Mouse (Mus musculus) lung, adult 18-20 months (tissue): ENCODE measurements around the gene Gm8271.
"Not testable (repeated sequence)": the region's sequence is repeated elsewhere in the genome, so short reads cannot be mapped to it uniquely, and the experiment has no call there.

Experiments
- DNase-seq, 2 experiments: peaks; one replicate each; pipeline ENCODE4 v3.0.0; 2022; ENCODE audit warnings: mixed read lengths in 2 of 2

Gm8271 gene

DNA sequence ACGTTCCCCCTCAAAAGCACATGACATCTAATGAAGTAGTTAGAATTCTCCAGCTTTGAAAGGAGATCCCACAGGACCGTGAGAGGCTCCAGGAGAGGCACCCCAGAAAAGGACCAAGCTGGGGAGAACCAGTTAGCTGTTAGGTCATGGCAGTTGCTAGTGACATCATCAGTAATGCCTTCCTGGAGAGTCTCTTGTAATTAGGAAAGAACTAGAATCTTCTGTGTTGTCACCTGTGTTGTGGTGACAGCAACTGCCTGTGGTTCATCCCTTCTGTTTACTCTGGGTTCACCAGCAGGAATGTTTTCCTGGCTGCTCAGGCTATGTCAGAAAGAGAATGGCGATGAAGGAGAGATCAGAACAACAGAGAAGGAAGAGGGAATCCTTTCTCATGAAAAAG is at the start of gene Gm8271:
Gene Gm8271, plus strand, starts transcription at position 301 of the 400 bp plus-strand sequence.
- DNase-seq: not testable (repeated sequence)

DNA sequence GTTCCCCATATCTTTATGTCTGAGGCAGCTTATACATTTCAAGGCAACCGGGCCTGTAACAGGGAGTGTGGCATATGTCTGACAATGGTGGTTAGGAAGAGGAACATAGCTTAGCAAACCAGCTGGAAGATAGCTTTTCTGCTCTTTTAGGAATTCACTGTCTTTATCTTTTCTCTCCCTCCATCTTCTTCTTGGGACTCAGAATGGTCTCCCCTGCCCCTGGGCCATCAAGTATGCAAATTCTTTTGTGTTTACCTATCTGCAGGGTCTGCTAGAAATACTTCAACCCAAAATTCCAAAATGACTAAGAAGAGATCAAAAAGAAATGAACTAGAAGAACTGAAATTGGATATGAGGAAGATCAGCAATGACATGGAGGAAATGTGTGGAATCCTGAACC is 21.4 kb upstream of the Gm8271 start, which contains the start of gene Gm3317:
Gene Gm3317, plus strand, starts transcription at position 301 of the 400 bp plus-strand sequence.
- not testable (repeated sequence) for DNase-seq
